Mouse (Mus musculus) kidney, embryonic 16.5 days (tissue): ENCODE results near the gene Cd8a. TPM values are rescaled to one million over a fixed set of nuclear protein-coding genes. Genes with fewer than 3 reads are reported as not detected.
"Not testable (repeated sequence)": the region's sequence is repeated elsewhere in the genome, so short reads cannot be mapped to it uniquely, and the experiment has no call there.

ENCODE experiments used
- ATAC-seq: fragments of 200-750 bp; cut with Nextera tagmentation; 2 replicates; pipeline ENCODE4 v1.8.0; 2017; ENCODE audit warnings: moderate TSS enrichment; ENCODE audit not compliant: low FRiP score, low TSS enrichment
- H3K27ac ChIP-seq: fragments of 300-500 bp; sonication (generic); 2 replicates; pipeline ENCODE4 v1.5.1; 2014; ENCODE audit warnings: low read length
- H3K27me3 ChIP-seq: fragments of 300-500 bp; sonication (generic); 2 replicates; pipeline ENCODE4 v1.6.1; 2014; ENCODE audit warnings: low read length, control low read depth, mixed read lengths; ENCODE audit not compliant: insufficient read depth
- H3K36me3 ChIP-seq: fragments of 300-500 bp; sonication (generic); 2 replicates; pipeline ENCODE4 v1.6.1; 2014; ENCODE audit warnings: low read length, control low read depth, mixed read lengths; ENCODE audit not compliant: insufficient read depth
- H3K4me1 ChIP-seq: fragments of 300-500 bp; sonication (generic); 2 replicates; pipeline ENCODE4 v1.6.1; 2014; ENCODE audit warnings: low read length, control low read depth, mixed read lengths; ENCODE audit not compliant: insufficient read depth
- H3K4me2 ChIP-seq: fragments of 300-500 bp; sonication (generic); replicated peaks from 2 replicates; pipeline ENCODE4 v1.6.1; 2014; ENCODE audit warnings: low read depth, low read length
- H3K4me3 ChIP-seq: fragments of 300-500 bp; sonication (generic); 2 replicates; pipeline ENCODE4 v1.5.1; 2014; ENCODE audit warnings: mild to moderate bottlenecking, low read length
- H3K9ac ChIP-seq: fragments of 300-500 bp; sonication (generic); replicated peaks from 2 replicates; pipeline ENCODE4 v1.6.1; 2014; ENCODE audit warnings: low read length
- H3K9me3 ChIP-seq: fragments of 300-500 bp; sonication (generic); 2 replicates; pipeline ENCODE4 v1.6.1; 2016; ENCODE audit warnings: low read length, control low read depth
- WGBS: fragments of 180-500 bp; shearing (Covaris S2); extraction: QIAGEN DNeasy Blood & Tissue Kit; methylation state at CpG from one replicate; pipeline ENCODE4 v1.1.7; 2014; 5-methylcytosine and 5-hydroxymethylcytosine counted together
- polyA plus RNA-seq: library from polyadenylated mRNA; unstranded; fragments of >200 nt; fragmentation: Nextera tagmentation; extraction: Ambion mirVana; gene quantifications from 2 replicates; pipeline ENCODE4 v1.2.1, GENCODE M21; 2015

Cd8a gene
- 0.09 TPM in 2 replicates for polyA plus RNA-seq

DNA sequence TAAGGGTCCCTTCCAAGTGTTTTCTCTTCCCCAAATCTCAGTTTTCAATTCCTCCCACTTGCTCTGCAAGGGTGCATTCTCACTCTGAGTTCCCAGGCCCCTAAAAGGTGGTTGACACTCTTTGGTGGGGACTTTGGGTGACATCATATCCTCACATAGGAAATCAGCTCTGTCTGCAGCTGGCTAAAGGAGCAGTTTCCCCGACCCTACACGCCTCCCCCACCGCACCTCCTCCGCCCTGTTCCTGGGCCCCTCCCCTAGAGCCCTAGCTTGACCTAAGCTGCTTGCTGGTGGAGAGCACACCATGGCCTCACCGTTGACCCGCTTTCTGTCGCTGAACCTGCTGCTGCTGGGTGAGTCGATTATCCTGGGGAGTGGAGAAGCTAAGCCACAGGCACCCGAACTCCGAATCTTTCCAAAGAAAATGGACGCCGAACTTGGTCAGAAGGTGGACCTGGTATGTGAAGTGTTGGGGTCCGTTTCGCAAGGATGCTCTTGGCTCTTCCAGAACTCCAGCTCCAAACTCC, at the start of gene Cd8a:
TSS of gene Cd8a (plus strand) at position 179 of the 527 bp plus-strand sequence.
- WGBS: 65% methylated on average over 14 of the region's 14 CpGs
- Histone ChIP-seq H3K36me3 (no peaks in the 10 kb centered on the region), H3K27me3 (no peaks in the 10 kb centered on the region), H3K4me3 (no peak within 1 kb of the TSS), H3K4me1 (0 out of 2 replicates have a peak, but pooled peaks cover 3% of the 10 kb centered on the region), H3K9ac (no peak within 1 kb of the TSS), H3K4me2 (no peak within 1 kb of the TSS), H3K9me3 (0 out of 2 replicates have a peak, but pooled peaks cover 4% of the 10 kb centered on the region), H3K27ac (no peak within 1 kb of the TSS)
- no peak for ATAC-seq

DNA sequence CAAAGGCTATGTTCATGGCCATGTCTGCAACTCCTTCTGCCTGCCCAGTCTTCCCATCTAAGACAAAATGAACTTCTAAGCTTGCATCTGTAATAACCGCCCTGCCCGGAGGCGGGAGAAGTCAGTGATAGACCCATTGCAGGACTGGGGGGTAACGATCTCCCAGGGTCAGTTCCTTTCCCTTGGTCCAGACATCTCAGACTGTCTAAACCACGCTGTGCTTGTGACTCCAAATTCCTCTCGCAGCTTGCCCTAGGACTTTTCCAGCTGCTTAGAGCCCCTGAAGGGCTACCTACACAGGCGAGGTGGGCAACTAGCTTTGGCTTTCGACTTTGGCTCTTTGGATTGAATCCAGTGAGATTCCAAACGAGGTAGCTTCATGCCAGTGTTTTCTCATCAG, 48.4 kb upstream of the Cd8a start:
- Histone ChIP-seq H3K9ac (no peak overlapping the region), H3K4me2 (no peak overlapping the region), H3K36me3 (no peaks in the 10 kb centered on the region), H3K4me3 (no peak overlapping the region), H3K4me1 (no peaks in the 10 kb centered on the region), H3K27me3 (no peaks in the 10 kb centered on the region), H3K9me3 (no peaks in the 10 kb centered on the region), H3K27ac (no peak overlapping the region)
- ATAC-seq: no peak
- WGBS: 89% methylated on average over 9 of the region's 9 CpGs

DNA sequence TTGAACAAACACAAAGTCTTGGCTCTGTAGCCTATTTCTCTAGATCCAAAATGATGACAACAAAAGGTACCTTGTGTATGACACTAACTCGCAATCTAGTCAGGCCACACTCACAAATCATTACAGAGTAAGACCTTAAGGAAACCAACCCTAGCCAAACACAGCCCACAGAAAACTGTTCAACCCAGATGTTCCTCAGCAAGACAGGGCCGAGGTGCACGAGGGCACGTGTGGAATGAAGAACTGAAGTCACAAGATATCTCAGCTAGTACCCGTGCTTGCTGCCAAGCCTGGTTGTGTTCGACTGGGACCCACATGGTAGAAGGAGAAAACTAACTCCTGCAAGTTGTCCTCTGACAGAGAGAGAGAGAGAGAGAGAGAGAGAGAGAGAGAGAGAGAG, 43.3 kb upstream of the Cd8a start:
- H3K9ac ChIP-seq: no peak overlapping the region
- H3K4me2 ChIP-seq: no peak overlapping the region
- H3K4me1 ChIP-seq: no peaks in the 10 kb centered on the region
- H3K36me3 ChIP-seq: no peaks in the 10 kb centered on the region
- no peak overlapping the region for H3K27ac ChIP-seq
- WGBS: 83% methylated on average over 6 of the region's 6 CpGs
- H3K27me3 ChIP-seq: no peaks in the 10 kb centered on the region
- ATAC-seq: no peak
- H3K4me3 ChIP-seq: no peak overlapping the region
- no peaks in the 10 kb centered on the region for H3K9me3 ChIP-seq

DNA sequence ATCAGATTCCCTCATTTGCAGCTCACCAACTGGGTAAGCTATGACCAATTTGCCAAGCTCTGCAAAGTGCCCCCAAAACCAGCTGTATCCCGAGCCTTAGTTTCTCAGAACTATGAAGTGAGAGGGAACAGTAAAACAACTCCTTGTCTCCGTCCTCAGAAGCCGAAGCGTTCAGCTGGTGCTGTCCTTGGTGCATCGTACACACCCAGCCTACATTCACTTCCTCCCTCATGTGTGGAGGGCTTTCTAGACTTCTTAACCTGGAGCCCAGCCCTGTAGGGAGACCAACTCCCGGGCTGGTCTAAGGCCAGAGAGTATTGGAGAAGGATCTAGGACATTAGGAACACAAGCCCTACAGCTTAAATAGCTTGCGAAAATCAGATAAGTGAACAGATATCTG, 42.7 kb upstream of the Cd8a start:
- Histone ChIP-seq H3K27ac (no peak overlapping the region), H3K27me3 (no peaks in the 10 kb centered on the region), H3K36me3 (no peaks in the 10 kb centered on the region), H3K4me1 (no peaks in the 10 kb centered on the region), H3K4me3 (no peak overlapping the region), H3K9ac (no peak overlapping the region), H3K9me3 (no peaks in the 10 kb centered on the region), H3K4me2 (no peak overlapping the region)
- WGBS: 74% methylated on average over 7 of the region's 7 CpGs
- no peak for ATAC-seq

DNA sequence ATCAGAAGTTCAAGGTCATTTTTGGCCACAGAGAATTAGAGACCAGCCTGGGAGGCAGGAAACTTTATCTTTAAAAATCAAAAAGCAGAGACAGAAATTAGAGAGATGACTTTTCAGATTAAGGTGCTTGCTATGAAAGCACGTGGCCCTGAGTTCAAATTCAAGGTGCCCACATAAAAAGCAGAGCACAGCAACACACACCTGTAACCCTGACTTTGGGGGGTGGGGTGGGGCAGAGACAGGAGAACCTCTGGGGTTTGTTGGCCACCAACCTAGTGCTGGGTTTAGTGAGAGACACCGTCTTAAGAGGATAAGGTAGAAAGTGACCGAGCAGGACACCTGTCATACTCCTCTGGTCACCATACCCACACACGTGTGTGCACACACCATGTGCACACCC, 41.7 kb upstream of the Cd8a start:
- not testable (repeated sequence) for H3K4me2 ChIP-seq, H3K9me3 ChIP-seq, H3K27ac ChIP-seq, H3K9ac ChIP-seq, H3K36me3 ChIP-seq, H3K4me1 ChIP-seq, ATAC-seq, H3K4me3 ChIP-seq, H3K27me3 ChIP-seq
- WGBS: 81% methylated on average over 1 of the region's 4 CpGs

DNA sequence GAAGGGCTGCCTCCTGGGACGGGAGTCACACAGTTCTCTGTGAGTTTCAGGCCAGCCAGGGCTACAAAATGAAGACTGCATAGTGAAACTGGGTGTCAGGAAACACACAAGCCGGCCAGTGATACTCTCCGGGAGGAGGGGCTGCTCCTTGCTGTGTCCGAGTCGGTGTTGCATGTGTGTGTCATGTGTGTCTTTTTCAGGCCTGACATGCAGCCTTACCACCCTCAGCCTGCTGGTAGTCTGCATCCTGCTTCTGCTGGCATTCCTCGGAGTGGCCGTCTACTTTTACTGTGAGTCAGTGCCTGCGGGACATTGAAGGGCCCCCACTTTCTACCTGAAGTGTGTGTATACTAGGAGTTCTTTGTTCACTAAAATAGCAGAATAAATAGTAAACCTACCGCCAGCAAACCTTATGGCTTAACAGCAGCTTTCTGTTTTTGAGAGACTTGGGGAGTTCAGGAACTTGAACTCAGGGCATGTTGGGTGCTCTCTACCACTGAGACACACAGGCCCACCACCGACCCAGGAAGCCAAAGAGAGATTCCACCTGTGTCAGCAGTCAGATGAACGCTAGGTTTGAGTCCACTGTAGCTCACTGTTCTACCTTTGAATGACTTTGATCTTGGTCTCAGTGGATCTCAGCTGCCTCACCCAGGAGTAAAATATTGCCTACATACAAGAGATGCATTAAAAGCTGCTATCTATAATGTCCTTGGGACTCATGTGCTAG, 40.8 kb upstream of the Cd8a start:
- Histone ChIP-seq H3K36me3 (no peaks in the 10 kb centered on the region), H3K4me1 (no peaks in the 10 kb centered on the region), H3K4me2 (no peak overlapping the region), H3K9ac (no peak overlapping the region), H3K27me3 (no peaks in the 10 kb centered on the region), H3K4me3 (no peak overlapping the region), H3K27ac (no peak overlapping the region), H3K9me3 (no peaks in the 10 kb centered on the region)
- WGBS: 86% methylated on average over 11 of the region's 11 CpGs
- no peak for ATAC-seq

DNA sequence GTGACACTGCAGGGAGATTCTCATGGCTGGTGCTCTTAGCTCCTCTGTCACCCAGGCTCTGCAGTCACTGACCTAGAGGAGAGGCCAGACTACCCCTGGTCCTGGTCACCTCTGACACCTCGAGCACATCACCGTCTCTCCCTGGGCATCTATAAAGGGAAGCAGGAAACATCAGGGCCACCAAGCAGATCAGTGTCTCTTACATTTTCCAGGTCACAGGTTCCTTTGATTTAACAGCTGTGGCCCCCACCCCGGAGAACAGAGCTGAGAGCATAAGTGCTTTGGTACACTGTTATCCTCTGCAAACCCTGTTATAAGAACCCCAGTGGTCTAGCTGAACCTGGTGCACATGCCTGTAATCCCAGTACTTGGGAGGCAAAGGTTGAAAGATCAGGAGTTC, 40.2 kb upstream of the Cd8a start:
- WGBS: 49% methylated on average over 3 of the region's 3 CpGs
- Histone ChIP-seq H3K36me3 (no peaks in the 10 kb centered on the region), H3K4me2 (no peak overlapping the region), H3K4me3 (no peak overlapping the region), H3K9ac (no peak overlapping the region), H3K9me3 (no peaks in the 10 kb centered on the region), H3K27ac (no peak overlapping the region), H3K27me3 (no peaks in the 10 kb centered on the region), H3K4me1 (no peaks in the 10 kb centered on the region)
- no peak for ATAC-seq

DNA sequence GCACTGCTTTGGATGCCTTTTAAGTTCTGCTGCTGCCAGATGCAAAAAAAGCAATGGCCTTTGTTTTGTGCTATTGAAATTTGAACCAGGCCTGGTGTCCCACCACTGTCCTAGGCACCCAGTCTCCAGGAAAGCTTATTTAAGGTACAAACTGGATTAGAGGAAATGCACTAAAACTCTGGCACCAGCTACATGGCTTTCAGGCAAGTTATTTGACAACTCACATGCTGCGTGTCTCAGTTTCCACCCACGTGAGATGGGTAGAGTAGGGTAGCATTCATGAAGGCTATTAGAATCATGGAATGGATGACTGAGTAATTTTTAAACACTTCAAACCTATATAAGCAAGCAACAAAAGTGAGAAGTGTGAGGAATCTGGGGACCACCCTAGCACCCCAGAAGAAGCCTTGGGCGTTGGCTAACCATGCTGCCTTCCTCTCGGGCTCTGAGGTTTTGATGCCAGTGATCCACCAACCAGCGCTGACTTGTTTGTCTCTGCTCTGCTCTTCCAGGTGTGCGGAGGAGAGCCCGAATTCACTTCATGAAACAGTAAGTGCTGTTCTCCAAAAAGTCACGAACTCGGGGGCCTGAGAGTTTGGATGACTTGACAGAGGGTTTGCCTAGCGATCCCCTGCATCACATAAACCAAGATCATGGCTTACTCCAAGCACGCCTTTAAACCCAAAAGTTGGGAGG, 39.5 kb upstream of the Cd8a start:
- H3K36me3 ChIP-seq: no peaks in the 10 kb centered on the region
- H3K4me3 ChIP-seq: no peak overlapping the region
- WGBS: 89% methylated on average over 11 of the region's 11 CpGs
- no peak overlapping the region for H3K4me2 ChIP-seq
- H3K27ac ChIP-seq: no peak overlapping the region
- no peaks in the 10 kb centered on the region for H3K9me3 ChIP-seq
- H3K9ac ChIP-seq: no peak overlapping the region
- no peaks in the 10 kb centered on the region for H3K4me1 ChIP-seq
- H3K27me3 ChIP-seq: no peaks in the 10 kb centered on the region
- no peak for ATAC-seq

DNA sequence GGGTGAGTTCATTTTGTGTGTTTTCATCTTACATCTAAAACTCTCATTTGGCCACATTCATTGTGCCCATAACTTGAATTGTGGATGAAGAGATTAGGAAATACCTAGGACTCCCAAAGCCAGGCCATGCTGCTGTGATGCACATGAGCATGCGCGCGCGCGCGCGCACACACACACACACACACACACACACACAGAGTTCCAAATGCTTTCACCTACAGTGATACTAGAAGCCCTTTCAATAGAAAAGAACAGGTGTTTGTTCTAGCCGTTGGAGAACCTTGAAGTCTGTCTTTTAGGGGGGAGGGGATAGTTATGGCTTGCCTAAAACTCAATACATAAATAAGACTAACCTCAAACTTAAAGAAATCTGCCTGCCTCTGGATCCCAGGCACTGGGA, 35.6 kb upstream of the Cd8a start:
- ATAC-seq: no peak
- no peaks in the 10 kb centered on the region for H3K4me1 ChIP-seq
- no peak overlapping the region for H3K27ac ChIP-seq
- H3K27me3 ChIP-seq: no peaks in the 10 kb centered on the region
- 96% methylated on average over 8 of the region's 8 CpGs for WGBS
- H3K9ac ChIP-seq: no peak overlapping the region
- no peak overlapping the region for H3K4me2 ChIP-seq
- H3K4me3 ChIP-seq: no peak overlapping the region
- H3K9me3 ChIP-seq: no peaks in the 10 kb centered on the region
- H3K36me3 ChIP-seq: no peaks in the 10 kb centered on the region

DNA sequence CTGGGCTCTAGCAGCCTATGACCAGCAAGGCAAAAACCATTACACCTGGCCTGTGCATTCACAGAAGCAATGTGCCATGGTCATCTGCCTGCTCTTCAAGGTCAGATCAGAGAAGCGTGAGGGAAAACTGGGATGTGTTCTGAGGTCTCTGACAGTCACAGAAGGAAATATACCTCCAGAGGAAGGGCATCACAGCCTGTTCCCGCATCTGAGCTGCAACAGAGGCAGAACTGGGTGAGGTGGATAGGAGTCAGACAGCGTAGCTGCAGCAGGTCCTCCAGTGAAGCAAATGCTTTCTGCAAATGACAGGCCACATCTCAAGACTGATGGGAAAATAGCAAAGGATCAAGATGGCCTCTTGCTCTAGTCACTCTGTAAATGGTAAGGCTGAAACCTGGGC, 34.3 kb upstream of the Cd8a start:
- no peaks in the 10 kb centered on the region for H3K27me3 ChIP-seq
- H3K27ac ChIP-seq: no peak overlapping the region
- H3K4me1 ChIP-seq: no peaks in the 10 kb centered on the region
- WGBS: 78% methylated on average over 3 of the region's 3 CpGs
- no peaks in the 10 kb centered on the region for H3K9me3 ChIP-seq
- H3K4me2 ChIP-seq: no peak overlapping the region
- H3K9ac ChIP-seq: no peak overlapping the region
- no peak for ATAC-seq
- no peaks in the 10 kb centered on the region for H3K36me3 ChIP-seq
- no peak overlapping the region for H3K4me3 ChIP-seq
